Mouse (Mus musculus) cerebellum, adult 2 months (tissue): ENCODE data around the gene Bet1. TPM values are rescaled to one million over a fixed set of nuclear protein-coding genes. Genes with fewer than 3 reads are reported as not detected.

ENCODE experiments used
- DNase-seq, 2 experiments: peaks; one replicate each; pipeline ENCODE4 v3.0.0; 2021
- H3K27ac ChIP-seq: fragments of 200-500 bp; 2 replicates; pipeline ENCODE4 v1.5.1; 2012; ENCODE audit warnings: low read length, control low read depth, inconsistent platforms; ENCODE audit not compliant: insufficient read depth
- H3K27me3 ChIP-seq: fragments of 200-500 bp; 2 replicates; pipeline ENCODE4 v1.6.1; 2012; ENCODE audit warnings: inconsistent platforms, mild to moderate bottlenecking, low read length, moderate library complexity; ENCODE audit not compliant: control insufficient read depth, insufficient read depth
- H3K4me1 ChIP-seq: fragments of 200-500 bp; 2 replicates; pipeline ENCODE4 v1.6.1; 2011; ENCODE audit warnings: low read length; ENCODE audit not compliant: control insufficient read depth, insufficient read depth
- H3K4me3 ChIP-seq: fragments of 200-500 bp; replicated peaks from 2 replicates; pipeline ENCODE3; 2011; ENCODE audit warnings: mild to moderate bottlenecking, low read depth, low read length, control low read depth; ENCODE audit not compliant: insufficient read depth
- CTCF ChIP-seq: fragments of 200-500 bp; IDR thresholded peaks from 2 replicates; pipeline ENCODE4 v1.5.1; 2011; ENCODE audit warnings: low read depth, mild to moderate bottlenecking, control low read depth, low read length, moderate library complexity, borderline replicate concordance; ENCODE audit not compliant: insufficient read depth
- POLR2A ChIP-seq: fragments of 200-500 bp; IDR thresholded peaks from 2 replicates; pipeline ENCODE4 v1.6.1; 2011; ENCODE audit warnings: low read length, control low read depth, borderline replicate concordance; ENCODE audit not compliant: insufficient read depth
- WGBS: fragments of 180-500 bp; shearing (Covaris S2); methylation state at CpG from one replicate; pipeline ENCODE4 v1.1.7; 2018; 5-methylcytosine and 5-hydroxymethylcytosine counted together
- polyA plus RNA-seq: library from polyadenylated mRNA; depleted of rRNA; stranded (reverse); fragments of >200 nt; gene quantifications from 2 replicates; pipeline ENCODE4 v1.2.3, GENCODE M21; 2012; rRNA removed

The Bet1 gene
- polyA plus RNA-seq, 1 experiment, result 27.5 TPM

DNA sequence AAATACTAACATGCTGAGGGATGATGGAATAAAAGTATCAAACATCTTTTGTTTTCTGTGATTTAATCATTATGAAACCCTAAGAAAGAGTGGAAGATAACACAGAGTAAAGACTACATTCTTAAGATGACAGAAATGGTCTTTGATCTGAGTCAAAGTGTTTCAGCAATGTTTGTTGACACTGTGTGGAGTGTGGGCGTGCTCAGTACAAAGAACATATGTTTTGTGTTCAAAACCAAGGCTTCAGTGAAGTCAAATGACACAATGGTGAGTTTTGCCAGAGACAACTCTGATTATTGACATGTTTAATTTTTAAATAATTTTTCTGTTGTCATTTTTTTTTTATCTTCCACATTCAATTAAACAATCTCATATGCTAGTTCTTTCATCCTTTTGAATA is 33.9 kb downstream of the Bet1 start:
- Histone ChIP-seq H3K4me3 (no peak overlapping the region), H3K4me1 (no peaks in the 10 kb centered on the region), H3K27ac (no peak overlapping the region), H3K27me3 (no peaks in the 10 kb centered on the region)
- no peak for DNase-seq
- TF ChIP-seq POLR2A (no peak), CTCF (no peak)
- WGBS, result 58% methylated on average over 1 of the region's 1 CpGs

DNA sequence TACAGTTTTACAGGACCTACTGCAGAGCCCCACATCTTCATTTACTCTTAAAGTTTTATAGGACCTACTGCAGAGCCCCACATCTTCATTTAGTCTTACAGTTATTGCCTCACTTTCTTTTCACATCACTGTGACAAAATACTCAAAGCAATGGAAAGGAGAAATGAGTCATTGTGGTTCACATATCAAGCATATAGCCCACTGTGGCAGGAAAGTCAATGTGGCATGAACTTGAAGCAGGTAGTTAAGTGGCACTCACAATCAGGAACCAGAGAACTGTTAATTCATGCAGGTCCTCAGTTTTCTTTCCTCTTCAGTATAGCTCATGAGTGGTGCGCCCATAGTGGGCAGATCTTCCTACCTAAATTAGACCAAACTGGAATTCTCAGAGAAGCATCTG is 39.6 kb downstream of the Bet1 start:
- Histone ChIP-seq H3K4me1 (no peaks in the 10 kb centered on the region), H3K4me3 (no peak overlapping the region), H3K27me3 (no peaks in the 10 kb centered on the region), H3K27ac (no peak overlapping the region)
- TF ChIP-seq POLR2A, result no peak
- no peak for TF ChIP-seq CTCF
- WGBS, result 97% methylated on average over 1 of the region's 1 CpGs
- DNase-seq, result no peak

DNA sequence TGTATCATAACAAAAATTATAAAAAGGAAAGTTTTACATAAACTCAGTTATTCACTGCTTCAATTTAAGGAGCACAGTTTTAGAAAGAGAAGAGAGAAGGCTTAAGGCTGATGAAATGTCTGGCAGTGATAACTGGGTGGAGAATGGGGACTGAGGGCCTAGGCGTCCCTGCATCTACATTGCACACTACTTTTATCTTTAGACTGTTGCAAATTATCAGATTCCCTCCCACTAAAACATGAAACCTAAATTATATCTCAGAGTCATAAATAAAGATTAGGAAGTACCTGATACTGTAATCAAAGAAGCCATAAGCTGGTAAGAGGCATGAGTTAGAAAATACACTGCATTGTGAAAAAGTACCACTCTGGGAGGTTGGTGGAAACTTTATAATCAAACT is 45.0 kb downstream of the Bet1 start:
- WGBS, result 70% methylated on average over 1 of the region's 1 CpGs
- no peak overlapping the region for H3K27ac ChIP-seq
- H3K4me1 ChIP-seq, result no peaks in the 10 kb centered on the region
- TF ChIP-seq CTCF, result no peak
- TF ChIP-seq POLR2A, result no peak
- no peaks in the 10 kb centered on the region for H3K27me3 ChIP-seq
- DNase-seq, result no peak
- H3K4me3 ChIP-seq, result no peak overlapping the region

DNA sequence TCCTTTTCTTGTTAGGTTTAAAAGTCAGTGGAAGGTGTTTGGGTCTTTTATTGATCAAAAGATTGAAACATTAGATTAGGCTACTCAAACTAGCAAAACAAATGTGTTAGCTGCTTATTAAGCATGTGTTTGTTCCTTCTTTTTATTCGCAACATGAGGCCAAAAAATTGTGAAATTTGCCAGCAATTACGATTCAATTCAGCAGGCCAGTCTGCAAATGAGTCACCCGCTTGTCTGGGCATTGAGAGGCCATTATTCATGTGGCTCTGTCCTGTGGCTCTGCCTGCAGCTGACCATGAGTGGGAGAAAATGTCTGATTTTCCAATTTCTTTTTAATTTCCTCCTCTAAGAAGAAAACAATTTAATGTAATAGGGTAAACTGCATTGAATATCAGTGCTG is 55.8 kb downstream of the Bet1 start:
- Histone ChIP-seq H3K4me3 (no peak overlapping the region), H3K27me3 (no peaks in the 10 kb centered on the region), H3K27ac (no peak overlapping the region), H3K4me1 (no peaks in the 10 kb centered on the region)
- DNase-seq, result no peak
- TF ChIP-seq POLR2A (no peak), CTCF (no peak)
- 50% methylated on average over 3 of the region's 3 CpGs for WGBS

Other genes starting within 250 kb of the Bet1 start
- gene Tfpi2, start 98.1 kb downstream of the Bet1 start, polyA plus RNA-seq, result 0.21 and 0.22 TPM in 2 replicates
- not detected in 2 replicates for gene Gngt1, start 93.2 kb downstream of the Bet1 start, polyA plus RNA-seq
- 39.3 and 53.2 TPM in 2 replicates for gene Gng11, start 83.1 kb downstream of the Bet1 start, polyA plus RNA-seq